Mouse (Mus musculus): ENCODE data around the gene S100a8. TPM values are rescaled to one million over a fixed set of nuclear protein-coding genes. Genes with fewer than 3 reads are reported as not detected.

Gene S100a8
- 19.6 TPM for total RNA-seq (2023)

GRCm38 (mm10) chr3:90668846-90669245, at the start of gene S100a8:
Gene S100a8, plus strand, starts transcription at chr3:90668978.

DNA sequence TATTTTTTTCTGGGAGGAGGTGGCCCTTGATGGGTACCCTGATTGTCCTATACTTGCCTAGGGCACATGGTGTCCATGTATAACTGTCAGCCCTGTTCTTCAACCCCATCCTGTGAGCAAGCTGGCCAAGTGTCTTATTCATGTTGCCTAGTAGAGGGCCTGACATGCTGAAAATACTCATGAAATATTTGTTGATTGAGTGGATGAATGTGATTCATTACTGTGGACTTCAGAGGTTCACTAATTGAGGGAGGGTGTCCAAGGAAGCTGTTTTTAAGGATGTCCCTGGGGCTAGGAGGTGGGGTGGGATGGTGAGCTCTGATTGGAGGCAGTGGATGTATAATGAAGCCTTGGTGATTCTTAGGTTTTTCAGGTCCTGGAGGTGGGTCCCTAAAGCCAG, 15.1 kb upstream of the S100a8 start, which contains the start of gene S100a7a:
TSS of gene S100a7a (plus strand) at position 301 of the 400 bp plus-strand sequence.

GRCm38 (mm10) chr3:90695613-90696012, 26.8 kb downstream of the S100a8 start, which contains the start of gene S100a9:
Gene S100a9, minus strand, starts transcription at chr3:90695721.

Other genes with a start within 250 kb of the S100a8 start
- gene Ints3, start 235.4 kb upstream of the S100a8 start, total RNA-seq (2023): 52.6 TPM
- 1.6 TPM for gene Npr1, start 203.1 kb upstream of the S100a8 start, total RNA-seq (2023)
- 84.0 TPM for gene Ilf2, start 192.9 kb upstream of the S100a8 start, total RNA-seq (2023)
- 42.1 TPM for gene Snapin, start 177.9 kb upstream of the S100a8 start, total RNA-seq (2023)
- gene Chtop, start 159.5 kb upstream of the S100a8 start, total RNA-seq (2023): 211 TPM
- 2.2 TPM for gene S100a1, start 154.6 kb upstream of the S100a8 start, total RNA-seq (2023)
- 37.8 TPM for gene S100a13, start 154.5 kb upstream of the S100a8 start, total RNA-seq (2023)
- gene S100a14, start 142.1 kb upstream of the S100a8 start, total RNA-seq (2023): 1.2 TPM
- gene S100a16, start 131.7 kb upstream of the S100a8 start, total RNA-seq (2023): 0.71 TPM
- not detected for gene S100a3, start 108.4 kb upstream of the S100a8 start, total RNA-seq (2023)
- not detected for gene S100a2, start 78.7 kb upstream of the S100a8 start, total RNA-seq (2023)
- gene Gm42674, start 67.1 kb upstream of the S100a8 start, total RNA-seq (2023): not detected
- 16.8 TPM for gene S100a4, start 65.2 kb upstream of the S100a8 start, total RNA-seq (2023)
- gene S100a5, start 60.5 kb upstream of the S100a8 start, total RNA-seq (2023): not detected
- gene S100a6, start 56.1 kb upstream of the S100a8 start, total RNA-seq (2023): 14.4 TPM
- gene S100a7a, start 15.0 kb upstream of the S100a8 start, total RNA-seq (2023): not detected
- 18.9 TPM for gene S100a9, start 26.7 kb downstream of the S100a8 start, total RNA-seq (2023)
- gene Pglyrp4, start 57.9 kb downstream of the S100a8 start, total RNA-seq (2023): not detected
- not detected for gene Gm5849, start 108.9 kb downstream of the S100a8 start, total RNA-seq (2023)

Data from CD4-positive naive resting alpha-beta T cell, adult 57 days (primary cell).